ENCODE assay signal across 8 mouse cellular contexts in genomic region chr4:63560079-63560478, GRCm38 (mm10). TPM values are rescaled to one million over a fixed set of nuclear protein-coding genes. Genes with fewer than 3 reads are reported as not detected.
DNase-seq lines count a peak whose midpoint lies in the region; ATAC-seq and TF ChIP-seq lines count a peak whose summit lies in the region.
"Had no signal": no experiment of that assay in that cellular context is flagged by ENCODE, and none has a peak within 500 bp of the region (broad histone marks: within the 10 kb centered on the region; RNA-seq: fewer than 3 reads in every experiment).

No protein-coding gene starts in this region.

- no peaks in the 10 kb centered on the region for H3K9me3 ChIP-seq in embryonic facial prominence, embryonic 14.5 days (ENCODE audit: control insufficient read depth, low read length)
- no peaks in the 10 kb centered on the region for H3K9me3 ChIP-seq in lung, embryonic 15.5 days

- no peak overlapping the region for H3K4me2 ChIP-seq in embryonic facial prominence, embryonic 14.5 days (ENCODE audit: low read depth, low read length)
- no peak overlapping the region; the same call in 1 of the 2 replicates for H3K4me2 ChIP-seq in lung, embryonic 15.5 days

- peaks cover 51% of the 10 kb centered on the region; the same call in 1 of the 2 replicates for H3K4me1 ChIP-seq in spleen, adult 2 months (ENCODE audit: control insufficient read depth, insufficient read depth, insufficient read length)
- peaks cover 17% of the 10 kb centered on the region for H3K4me1 ChIP-seq in embryonic facial prominence, embryonic 14.5 days (ENCODE audit: control insufficient read depth, insufficient read depth, low read length)
- H3K4me1 ChIP-seq in lung, embryonic 15.5 days = peaks cover 48% of the 10 kb centered on the region

- DNase-seq in spleen, adult 2 months (ENCODE audit: low read depth in 1 of 2, low spot score in 2 of 2) = peak in 1 of 2 experiments; percentile 23
- no peak for DNase-seq in spleen, postnatal 14 days (ENCODE audit: low spot score in 2 of 2)
- DNase-seq in embryonic facial prominence, embryonic 14.5 days (ENCODE audit: low spot score) = no peak
- DNase-seq in thymus, postnatal 4 days = peak; percentile 65
- no peak for DNase-seq in cerebellum, postnatal 10 days
- no peak for DNase-seq in cerebellum, adult 8-10 months

- H3K4me3 ChIP-seq in spleen, adult 2 months (ENCODE audit: extremely low read depth, insufficient read depth, insufficient read length) = no peak overlapping the region
- no peak overlapping the region for H3K4me3 ChIP-seq in embryonic facial prominence, embryonic 14.5 days (ENCODE audit: low read depth, low read length)
- H3K4me3 ChIP-seq in lung, embryonic 15.5 days = no peak overlapping the region

- H3K36me3 ChIP-seq in spleen, adult 2 months (ENCODE audit: control insufficient read depth, insufficient read depth, low read length) = no peaks in the 10 kb centered on the region
- H3K36me3 ChIP-seq in embryonic facial prominence, embryonic 14.5 days (ENCODE audit: control insufficient read depth, insufficient read depth, low read length) = 0 out of 2 replicates have a peak, but pooled peaks cover under 1% of the 10 kb centered on the region
- 0 out of 2 replicates have a peak, but pooled peaks cover 4% of the 10 kb centered on the region for H3K36me3 ChIP-seq in lung, embryonic 15.5 days

- TF ChIP-seq POLR2A in spleen, adult 2 months (IDR thresholded peaks at IDR 0.05; ENCODE audit: low read depth, low read length) = no peak

- TF ChIP-seq CTCF in spleen, adult 2 months (IDR thresholded peaks at IDR 0.05; ENCODE audit: extremely low read depth, insufficient read depth, insufficient read length, insufficient replicate concordance) = no peak

- no peak overlapping the region for H3K9ac ChIP-seq in embryonic facial prominence, embryonic 14.5 days (ENCODE audit: low read depth, low read length)
- no peak overlapping the region for H3K9ac ChIP-seq in lung, embryonic 15.5 days

- WGBS in spleen, adult 2 months = 54% methylated on average over 8 of the region's 8 CpGs
- WGBS in embryonic facial prominence, embryonic 14.5 days = 62% methylated on average over 8 of the region's 8 CpGs
- 64% methylated on average over 8 of the region's 8 CpGs for WGBS in lung, embryonic 15.5 days

- peak overlapping the region; percentile 0; the same call in 1 of the 2 replicates for H3K27ac ChIP-seq in spleen, adult 2 months (ENCODE audit: insufficient read depth, low read length)
- 0 out of 2 replicates have a peak overlapping the region, but pooled peaks have one; percentile 24 for H3K27ac ChIP-seq in embryonic facial prominence, embryonic 14.5 days (replicated peaks; ENCODE audit: low read depth, low read length)
- H3K27ac ChIP-seq in lung, embryonic 15.5 days = 0 out of 2 replicates have a peak overlapping the region, but pooled peaks have one; percentile 10

- no peak for ATAC-seq in embryonic facial prominence, embryonic 14.5 days (ENCODE audit: low read depth)
- ATAC-seq in lung, embryonic 15.5 days (ENCODE audit: borderline replicate concordance, extremely low read depth, low FRiP score, low TSS enrichment) = no peak

- no peaks in the 10 kb centered on the region for H3K27me3 ChIP-seq in spleen, adult 2 months (ENCODE audit: control insufficient read depth, insufficient read depth, low read length)
- no peaks in the 10 kb centered on the region for H3K27me3 ChIP-seq in embryonic facial prominence, embryonic 14.5 days (replicated peaks; ENCODE audit: control insufficient read depth, insufficient read depth, low read length)
- no peaks in the 10 kb centered on the region for H3K27me3 ChIP-seq in lung, embryonic 15.5 days

RNA-seq across cellular contexts. Expression of gene Tmem268, which starts 1.5 kb away (rescaled TPM):
- polyA plus RNA-seq in spleen, adult 2 months (2012; rRNA removed) = 13.8 and 15.8 TPM in 2 replicates
- polyA plus RNA-seq in embryonic facial prominence, embryonic 14.5 days (2014; fragmentation: Nextera tagmentation; extraction: Ambion mirVana) = 5.3 and 7.8 TPM in 2 replicates
- 9.0 and 9.8 TPM in 2 replicates for polyA plus RNA-seq in lung, embryonic 15.5 days (2015; fragmentation: Nextera tagmentation; extraction: Ambion mirVana)

RNA-seq across cellular contexts. Expression of gene Atp6v1g1, which starts 15.5 kb away (rescaled TPM):
- 17.0 and 17.2 TPM in 2 replicates for polyA plus RNA-seq in spleen, adult 2 months (2012; rRNA removed)
- 271 and 275 TPM in 2 replicates for polyA plus RNA-seq in embryonic facial prominence, embryonic 14.5 days (2014; fragmentation: Nextera tagmentation; extraction: Ambion mirVana)
- 265 and 273 TPM in 2 replicates for polyA plus RNA-seq in lung, embryonic 15.5 days (2015; fragmentation: Nextera tagmentation; extraction: Ambion mirVana)

RNA-seq across cellular contexts. Expression of gene Gm11213, which starts 45.0 kb away (rescaled TPM):
- polyA plus RNA-seq in spleen, adult 2 months (2012; rRNA removed) = not detected in 2 replicates
- polyA plus RNA-seq in embryonic facial prominence, embryonic 14.5 days (2014; fragmentation: Nextera tagmentation; extraction: Ambion mirVana) = not detected in 2 replicates
- polyA plus RNA-seq in lung, embryonic 15.5 days (2015; fragmentation: Nextera tagmentation; extraction: Ambion mirVana) = not detected in 2 replicates
- polyA plus RNA-seq: erythroblast, embryonic 14.5 days had no signal

Comparison
In these comparisons a context has a peak if more than half of its experiments do, and no peak if none do; other contexts are left out.
1. RNA of gene Atp6v1g1, which starts 15.5 kb away (polyA plus RNA-seq): 271 to 275 TPM in embryonic facial prominence, embryonic 14.5 days and 265 to 273 TPM in lung, embryonic 15.5 days; 17.0 to 17.2 TPM in spleen, adult 2 months; every median in the first group is over 10 times any median in the second.
2. Peak in every context shown above with its lines, with median percentiles within 50 percentile points of each other: H3K27ac ChIP-seq.